Mouse (Mus musculus): ENCODE results near the gene Ttll6.

The Ttll6 gene

DNA sequence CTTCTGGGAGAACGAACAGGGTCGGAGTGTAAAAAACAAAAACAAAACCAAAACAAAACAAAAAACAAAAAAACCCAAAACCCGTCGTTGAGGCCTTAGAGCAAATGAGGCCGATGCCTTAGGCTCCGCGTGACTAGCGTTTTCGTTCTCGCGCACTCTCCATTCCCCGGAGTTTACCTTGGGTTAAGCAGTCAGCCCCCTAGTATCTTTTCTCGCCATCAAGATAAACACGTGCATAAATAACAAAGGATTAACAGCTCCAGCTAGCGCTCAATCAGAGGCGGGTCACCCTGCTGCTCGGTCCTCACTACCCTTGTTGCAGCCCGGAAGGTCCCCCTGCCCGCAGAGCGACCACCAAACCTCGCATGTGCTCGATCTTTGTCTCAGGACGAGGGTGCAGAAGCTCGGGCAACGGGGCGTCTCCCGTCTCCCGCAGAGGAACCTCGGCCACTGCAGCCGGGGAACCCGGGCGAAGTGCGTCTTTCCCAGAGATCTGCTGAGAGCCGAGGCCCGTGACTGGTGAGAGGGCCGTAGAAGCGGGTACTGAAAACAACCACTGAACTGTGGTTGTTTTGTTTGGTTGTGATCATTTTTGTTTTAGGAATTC lies 69.7 kb downstream of the Ttll6 start:
- peak overlapping the region; percentile 57 for H3K4me3 ChIP-seq (replicated peaks; ENCODE audit: low read length)
- H3K27me3 ChIP-seq (ENCODE audit: insufficient read depth, low read length) = peaks cover 97% of the 10 kb centered on the region
- peaks cover 60% of the 10 kb centered on the region for H3K4me1 ChIP-seq (replicated peaks; ENCODE audit: low read depth, low read length)
- no peaks in the 10 kb centered on the region for H3K36me3 ChIP-seq (ENCODE audit: insufficient read depth, low read length)
- no peaks in the 10 kb centered on the region for H3K9me3 ChIP-seq (ENCODE audit: low read length)
- no peak for TF ChIP-seq CTCF (conservative IDR thresholded peaks at IDR 0.05; ENCODE audit: low read length)
- no peak for TF ChIP-seq POU5F1 (IDR thresholded peaks at IDR 0.05; ENCODE audit: borderline replicate concordance, low read length)
- TF ChIP-seq NANOG (IDR thresholded peaks at IDR 0.05; ENCODE audit: borderline replicate concordance, low read length) = no peak

DNA sequence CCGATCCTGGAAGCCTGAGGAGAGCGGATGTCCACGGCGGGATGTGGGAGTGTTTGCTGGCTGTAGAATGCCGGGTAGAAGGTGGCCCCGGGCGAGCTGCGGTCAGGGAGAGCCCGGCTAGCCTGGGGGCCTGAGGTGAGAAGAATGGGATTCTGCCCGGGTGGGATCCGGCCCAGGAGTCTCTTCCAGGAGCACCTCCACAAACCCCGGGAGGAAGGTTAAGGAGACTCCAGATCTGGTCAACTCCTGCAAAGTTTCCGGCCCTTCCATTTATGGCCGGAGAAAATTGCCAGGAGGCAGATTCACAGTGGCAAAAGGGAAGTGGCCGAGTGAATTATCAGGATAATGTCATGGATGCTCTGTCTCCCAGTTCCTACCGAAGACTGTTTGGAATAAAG lies 70.2 kb downstream of the Ttll6 start:
- Histone ChIP-seq H3K36me3 (ENCODE audit: insufficient read depth, low read length) (no peaks in the 10 kb centered on the region), H3K9me3 (ENCODE audit: low read length) (no peaks in the 10 kb centered on the region), H3K4me1 (replicated peaks; ENCODE audit: low read depth, low read length) (peaks cover 59% of the 10 kb centered on the region), H3K4me3 (replicated peaks; ENCODE audit: low read length) (peak overlapping the region; percentile 57), H3K27me3 (ENCODE audit: insufficient read depth, low read length) (peaks cover 99% of the 10 kb centered on the region)
- TF ChIP-seq NANOG (IDR thresholded peaks at IDR 0.05; ENCODE audit: borderline replicate concordance, low read length) (no peak), POU5F1 (IDR thresholded peaks at IDR 0.05; ENCODE audit: borderline replicate concordance, low read length) (no peak), CTCF (conservative IDR thresholded peaks at IDR 0.05; ENCODE audit: low read length) (no peak)

DNA sequence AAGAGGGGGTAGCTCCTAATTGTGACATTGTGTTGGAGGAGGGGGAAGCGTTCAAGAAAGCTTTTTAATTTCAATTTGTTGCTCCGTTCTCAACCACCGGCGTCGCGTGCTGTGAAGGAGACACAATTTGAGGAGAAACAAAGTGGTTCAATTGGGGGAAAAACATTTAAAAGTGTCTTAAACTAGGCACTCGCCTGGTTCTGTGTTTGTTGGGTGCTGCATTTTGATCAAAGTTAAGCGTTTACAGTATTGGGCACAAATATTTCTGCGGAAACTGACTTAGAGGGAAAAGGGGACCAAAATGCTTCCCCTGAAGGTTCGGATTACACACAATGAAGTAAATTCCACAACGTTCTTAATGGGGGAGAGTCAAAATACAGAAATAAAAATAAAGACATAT lies 70.8 kb downstream of the Ttll6 start:
- TF ChIP-seq POU5F1 (IDR thresholded peaks at IDR 0.05; ENCODE audit: borderline replicate concordance, low read length) (no peak), NANOG (IDR thresholded peaks at IDR 0.05; ENCODE audit: borderline replicate concordance, low read length) (no peak), CTCF (conservative IDR thresholded peaks at IDR 0.05; ENCODE audit: low read length) (no peak)
- Histone ChIP-seq H3K9me3 (ENCODE audit: low read length) (no peaks in the 10 kb centered on the region), H3K4me1 (replicated peaks; ENCODE audit: low read depth, low read length) (peaks cover 55% of the 10 kb centered on the region), H3K36me3 (ENCODE audit: insufficient read depth, low read length) (no peaks in the 10 kb centered on the region), H3K27me3 (ENCODE audit: insufficient read depth, low read length) (peaks cover 99% of the 10 kb centered on the region), H3K4me3 (replicated peaks; ENCODE audit: low read length) (peak overlapping the region; percentile 57; the same call in 1 of the 2 replicates)

DNA sequence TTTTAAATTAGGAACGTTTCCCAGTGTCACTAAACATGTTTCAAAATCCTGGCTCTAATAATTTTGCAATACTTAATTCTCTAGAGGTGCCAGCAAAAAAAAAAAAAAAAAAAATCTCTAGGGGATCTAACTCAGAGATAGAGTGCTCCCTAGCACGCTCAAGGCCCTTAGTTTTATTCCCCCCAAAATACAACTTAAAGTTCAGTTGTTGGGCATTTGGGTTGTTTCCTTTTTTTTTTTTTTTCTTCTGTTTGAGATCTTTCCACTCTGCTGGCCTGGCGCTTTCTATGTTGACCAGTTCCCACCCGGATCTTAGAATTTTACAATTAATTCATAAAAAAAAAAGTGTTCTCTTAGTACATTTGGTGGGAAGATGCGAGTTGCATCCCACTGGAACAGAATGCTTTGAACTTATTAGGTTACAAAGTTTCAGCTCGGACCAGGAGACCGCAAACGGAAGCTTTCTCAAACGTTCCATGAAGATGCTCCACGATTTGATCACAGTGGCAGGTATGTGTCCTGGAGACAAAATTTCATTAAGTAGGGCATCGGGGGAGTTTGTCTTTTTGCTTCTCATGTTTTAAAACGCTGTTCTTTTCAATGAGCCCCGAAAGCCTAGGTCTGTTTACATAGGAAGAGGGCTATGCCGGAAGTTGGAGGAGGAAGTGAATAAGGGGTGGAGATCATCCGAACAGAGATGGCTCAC lies 72.0 kb downstream of the Ttll6 start:
- Histone ChIP-seq H3K4me3 (replicated peaks; ENCODE audit: low read length) (no peak overlapping the region), H3K4me1 (replicated peaks; ENCODE audit: low read depth, low read length) (peaks cover 43% of the 10 kb centered on the region), H3K9me3 (ENCODE audit: low read length) (no peaks in the 10 kb centered on the region), H3K27me3 (ENCODE audit: insufficient read depth, low read length) (peaks cover 90% of the 10 kb centered on the region), H3K36me3 (ENCODE audit: insufficient read depth, low read length) (no peaks in the 10 kb centered on the region)
- TF ChIP-seq POU5F1 (IDR thresholded peaks at IDR 0.05; ENCODE audit: borderline replicate concordance, low read length) (no peak), NANOG (IDR thresholded peaks at IDR 0.05; ENCODE audit: borderline replicate concordance, low read length) (no peak), CTCF (conservative IDR thresholded peaks at IDR 0.05; ENCODE audit: low read length) (no peak)

All from E14TG2a.4 (cell line).